29 mouse cellular contexts compared by ENCODE assay signal in genomic region chr13:23971870-23972269, GRCm38 (mm10). TPM values are rescaled to one million over a fixed set of nuclear protein-coding genes. Genes with fewer than 3 reads are reported as not detected.
A peak's percentile ranks its signal among the peaks of the same experiment; 100 is the strongest.
DNase-seq lines count a peak whose midpoint lies in the region; ATAC-seq lines count a peak whose summit lies in the region.
"Had no signal": no experiment of that assay in that cellular context is flagged by ENCODE, and none has a peak within 500 bp of the region (broad histone marks: within the 10 kb centered on the region; RNA-seq: fewer than 3 reads in every experiment).

No protein-coding gene starts in this region.

- no peak overlapping the region for H3K4me3 ChIP-seq in forebrain, embryonic 14.5 days (ENCODE audit: low read depth, low read length)
- no peak overlapping the region for H3K4me3 ChIP-seq in forebrain, embryonic 15.5 days
- H3K4me3 ChIP-seq in heart, embryonic 11.5 days (ENCODE audit: low read depth, low read length) = no peak overlapping the region
- H3K4me3 ChIP-seq in midbrain, embryonic 13.5 days (replicated peaks) = no peak overlapping the region
- no peak overlapping the region for H3K4me3 ChIP-seq in midbrain, embryonic 11.5 days (ENCODE audit: low read depth, low read length)
- H3K4me3 ChIP-seq: embryonic facial prominence, embryonic 10.5 days; heart, embryonic 13.5 days; hindbrain, embryonic 13.5 days had no signal

- no peaks in the 10 kb centered on the region for H3K9me3 ChIP-seq in forebrain, embryonic 14.5 days (replicated peaks; ENCODE audit: control insufficient read depth, low read length)
- H3K9me3 ChIP-seq in forebrain, embryonic 15.5 days = no peaks in the 10 kb centered on the region
- H3K9me3 ChIP-seq in heart, embryonic 11.5 days (replicated peaks; ENCODE audit: control insufficient read depth, low read length) = no peaks in the 10 kb centered on the region
- no peaks in the 10 kb centered on the region for H3K9me3 ChIP-seq in midbrain, embryonic 13.5 days
- H3K9me3 ChIP-seq in midbrain, embryonic 11.5 days (ENCODE audit: control insufficient read depth, low read length) = no peaks in the 10 kb centered on the region
- H3K9me3 ChIP-seq: embryonic facial prominence, embryonic 10.5 days; G1E; heart, embryonic 13.5 days; hindbrain, embryonic 13.5 days had no signal

- intact Hi-C loops in left cerebral cortex, postnatal 36 days (cut with DNase I) = no loop called here

- peak; percentile 37; the same call in 1 of the 2 replicates for ATAC-seq in forebrain, embryonic 14.5 days
- no peak; the same call in 1 of the 2 replicates for ATAC-seq in forebrain, embryonic 15.5 days (replicated peaks)
- no peak for ATAC-seq in heart, embryonic 11.5 days (replicated peaks; ENCODE audit: insufficient number of reproducible peaks, low FRiP score, low TSS enrichment)
- no peak for ATAC-seq in midbrain, embryonic 13.5 days
- no peak for ATAC-seq in midbrain, embryonic 11.5 days (ENCODE audit: low FRiP score)
- ATAC-seq: CD4-positive, CD25-positive, alpha-beta regulatory T cell, adult 4 months; hindbrain, postnatal 0 days had no signal

- no peaks in the 10 kb centered on the region for H3K4me1 ChIP-seq in forebrain, embryonic 14.5 days (ENCODE audit: control insufficient read depth, insufficient read depth, low read length)
- 0 out of 2 replicates have a peak, but pooled peaks cover 14% of the 10 kb centered on the region for H3K4me1 ChIP-seq in forebrain, embryonic 15.5 days
- H3K4me1 ChIP-seq in heart, embryonic 11.5 days (ENCODE audit: control insufficient read depth, insufficient read depth, low read length) = no peaks in the 10 kb centered on the region
- peaks cover 7% of the 10 kb centered on the region for H3K4me1 ChIP-seq in midbrain, embryonic 13.5 days (replicated peaks)
- no peaks in the 10 kb centered on the region for H3K4me1 ChIP-seq in midbrain, embryonic 11.5 days (ENCODE audit: control insufficient read depth, insufficient read depth, low read length)
- H3K4me1 ChIP-seq: heart, embryonic 13.5 days had no signal

- H3K9ac ChIP-seq in forebrain, embryonic 14.5 days (ENCODE audit: low read length) = no peak overlapping the region
- H3K9ac ChIP-seq in forebrain, embryonic 15.5 days (replicated peaks) = no peak overlapping the region
- H3K9ac ChIP-seq in heart, embryonic 11.5 days (ENCODE audit: low read depth, low read length) = no peak overlapping the region
- H3K9ac ChIP-seq in midbrain, embryonic 13.5 days (replicated peaks) = no peak overlapping the region
- no peak overlapping the region for H3K9ac ChIP-seq in midbrain, embryonic 11.5 days (ENCODE audit: low read length)
- H3K9ac ChIP-seq: heart, embryonic 13.5 days; hindbrain, embryonic 13.5 days had no signal

- H3K36me3 ChIP-seq in forebrain, embryonic 14.5 days (ENCODE audit: control insufficient read depth, insufficient read depth, low read length) = no peaks in the 10 kb centered on the region
- H3K36me3 ChIP-seq in forebrain, embryonic 15.5 days = no peaks in the 10 kb centered on the region
- H3K36me3 ChIP-seq in heart, embryonic 11.5 days (ENCODE audit: control insufficient read depth, insufficient read depth, low read length) = no peaks in the 10 kb centered on the region
- H3K36me3 ChIP-seq in midbrain, embryonic 13.5 days = no peaks in the 10 kb centered on the region
- H3K36me3 ChIP-seq in midbrain, embryonic 11.5 days (ENCODE audit: control insufficient read depth, insufficient read depth, low read length) = no peaks in the 10 kb centered on the region
- H3K36me3 ChIP-seq: embryonic facial prominence, embryonic 10.5 days; G1E; heart, embryonic 13.5 days; hindbrain, embryonic 13.5 days had no signal

- WGBS in forebrain, embryonic 14.5 days = 71% methylated on average over 2 of the region's 2 CpGs
- WGBS in forebrain, embryonic 15.5 days = 45% methylated on average over 2 of the region's 2 CpGs
- WGBS in heart, embryonic 11.5 days (ENCODE audit: insufficient replicate concordance) = 55% methylated on average over 2 of the region's 2 CpGs
- WGBS in midbrain, embryonic 13.5 days = 43% methylated on average over 2 of the region's 2 CpGs
- 68% methylated on average over 2 of the region's 2 CpGs for WGBS in midbrain, embryonic 11.5 days

- no peak overlapping the region for H3K4me2 ChIP-seq in forebrain, embryonic 14.5 days (ENCODE audit: low read length)
- H3K4me2 ChIP-seq in forebrain, embryonic 15.5 days (replicated peaks) = no peak overlapping the region
- no peak overlapping the region for H3K4me2 ChIP-seq in heart, embryonic 11.5 days
- H3K4me2 ChIP-seq in midbrain, embryonic 13.5 days (replicated peaks) = no peak overlapping the region
- H3K4me2 ChIP-seq in midbrain, embryonic 11.5 days = no peak overlapping the region
- H3K4me2 ChIP-seq: heart, embryonic 13.5 days; hindbrain, embryonic 13.5 days had no signal

- H3K27ac ChIP-seq in forebrain, embryonic 14.5 days (ENCODE audit: low read depth, low read length) = no peak overlapping the region
- no peak overlapping the region for H3K27ac ChIP-seq in forebrain, embryonic 15.5 days (replicated peaks)
- H3K27ac ChIP-seq in heart, embryonic 11.5 days (ENCODE audit: low read depth, low read length) = no peak overlapping the region
- H3K27ac ChIP-seq in midbrain, embryonic 13.5 days = peak overlapping the region; percentile 47; the same call in 1 of the 2 replicates
- H3K27ac ChIP-seq in midbrain, embryonic 11.5 days (ENCODE audit: low read depth, low read length) = no peak overlapping the region
- H3K27ac ChIP-seq: embryonic facial prominence, embryonic 10.5 days; heart, embryonic 13.5 days; hindbrain, embryonic 13.5 days; hindbrain, postnatal 0 days had no signal

- DNase-seq in forebrain, embryonic 14.5 days (ENCODE audit: low spot score) = peak; percentile 44
- peak; percentile 59 for DNase-seq in heart, adult 11 months
- DNase-seq in midbrain, embryonic 11.5 days (ENCODE audit: low spot score, missing footprints) = no peak
- peak; percentile 37 for DNase-seq in brain, embryonic 18.5 days (ENCODE audit: low read depth, low spot score)
- no peak for DNase-seq in left cerebral cortex, postnatal 36 days (ENCODE audit: low spot score in 2 of 2)
- DNase-seq: adrenal gland, adult 8-10 months; adrenal gland, postnatal 36 days; B cell, adult 2 months; cerebellum, adult 18-20 months; cerebellum, adult 9-11 months; cerebellum, postnatal 36 days; gastrocnemius, postnatal 14 days; heart, postnatal 14 days had no signal

- no peaks in the 10 kb centered on the region for H3K27me3 ChIP-seq in forebrain, embryonic 14.5 days (replicated peaks; ENCODE audit: control insufficient read depth, insufficient read depth, low read length)
- H3K27me3 ChIP-seq in forebrain, embryonic 15.5 days = no peaks in the 10 kb centered on the region
- H3K27me3 ChIP-seq in heart, embryonic 11.5 days (ENCODE audit: control insufficient read depth, insufficient read depth, low read length) = no peaks in the 10 kb centered on the region
- H3K27me3 ChIP-seq in midbrain, embryonic 13.5 days = no peaks in the 10 kb centered on the region
- no peaks in the 10 kb centered on the region for H3K27me3 ChIP-seq in midbrain, embryonic 11.5 days (ENCODE audit: control insufficient read depth, insufficient read depth, low read length)
- H3K27me3 ChIP-seq: heart, embryonic 13.5 days; hindbrain, embryonic 13.5 days had no signal

RNA-seq across cellular contexts. Expression of gene Scgn, which starts 19.1 kb away (rescaled TPM):
- polyA plus RNA-seq in forebrain, embryonic 14.5 days (2014; fragmentation: Nextera tagmentation; extraction: Ambion mirVana) = 4.2 and 5.3 TPM in 2 replicates
- polyA plus RNA-seq in forebrain, embryonic 15.5 days (2015; fragmentation: Nextera tagmentation; extraction: Ambion mirVana) = 1.6 and 3.9 TPM in 2 replicates
- not detected in 2 replicates for polyA plus RNA-seq in heart, embryonic 11.5 days (2014; fragmentation: Nextera tagmentation; extraction: Ambion mirVana)
- 1.2 and 1.6 TPM in 2 replicates for polyA plus RNA-seq in midbrain, embryonic 13.5 days (2015; fragmentation: Nextera tagmentation; extraction: Ambion mirVana)
- 0.56 TPM in 1 of 2 replicates, not detected in the other for polyA plus RNA-seq in midbrain, embryonic 11.5 days (2014; fragmentation: Nextera tagmentation; extraction: Ambion mirVana)
- 1 to 10 TPM in 1 of 2 experiments, not detected in 1; 1.0 TPM for total RNA-seq in left cerebral cortex, postnatal 36 days (2021)
- total RNA-seq: G1E; gastrocnemius, adult 18-20 months; gastrocnemius, postnatal 14 days; heart, adult 8-10 months; heart, postnatal 14 days; hematopoietic stem cell, adult 5-6 weeks had no signal
- polyA plus RNA-seq: CD4-positive, CD25-positive, alpha-beta regulatory T cell, adult 4 months; G1E; gonadal fat pad, adult 2 months; heart, embryonic 13.5 days had no signal

RNA-seq across cellular contexts. Expression of gene Hist1h2aa, which starts 37.6 kb away (rescaled TPM):
- not detected in 2 replicates for polyA plus RNA-seq in forebrain, embryonic 14.5 days (2014; fragmentation: Nextera tagmentation; extraction: Ambion mirVana)
- not detected in 2 replicates for polyA plus RNA-seq in forebrain, embryonic 15.5 days (2015; fragmentation: Nextera tagmentation; extraction: Ambion mirVana)
- polyA plus RNA-seq in heart, embryonic 11.5 days (2014; fragmentation: Nextera tagmentation; extraction: Ambion mirVana) = not detected in 2 replicates
- polyA plus RNA-seq in midbrain, embryonic 13.5 days (2015; fragmentation: Nextera tagmentation; extraction: Ambion mirVana) = not detected in 2 replicates
- polyA plus RNA-seq in midbrain, embryonic 11.5 days (2014; fragmentation: Nextera tagmentation; extraction: Ambion mirVana) = not detected in 2 replicates
- not detected for total RNA-seq in left cerebral cortex, postnatal 36 days (2021)
- total RNA-seq: adrenal gland, adult 8-10 months; adrenal gland, postnatal 36 days; G1E; gastrocnemius, adult 18-20 months; gastrocnemius, postnatal 14 days; heart, adult 8-10 months; heart, postnatal 14 days; hematopoietic stem cell, adult 5-6 weeks; hindbrain, postnatal 0 days had no signal
- polyA plus RNA-seq: CD4-positive, CD25-positive, alpha-beta regulatory T cell, adult 4 months; embryonic facial prominence, embryonic 10.5 days; embryonic facial prominence, embryonic 14.5 days; frontal cortex, adult 2 months; G1E; gonadal fat pad, adult 2 months; heart, embryonic 13.5 days; hindbrain, embryonic 13.5 days; hindbrain, postnatal 0 days; intestine, embryonic 14.5 days had no signal

RNA-seq across cellular contexts. Expression of gene Hist1h2ba, which starts 37.9 kb away (rescaled TPM):
- not detected in 2 replicates for polyA plus RNA-seq in forebrain, embryonic 14.5 days (2014; fragmentation: Nextera tagmentation; extraction: Ambion mirVana)
- polyA plus RNA-seq in forebrain, embryonic 15.5 days (2015; fragmentation: Nextera tagmentation; extraction: Ambion mirVana) = not detected in 2 replicates
- polyA plus RNA-seq in heart, embryonic 11.5 days (2014; fragmentation: Nextera tagmentation; extraction: Ambion mirVana) = not detected in 2 replicates
- polyA plus RNA-seq in midbrain, embryonic 13.5 days (2015; fragmentation: Nextera tagmentation; extraction: Ambion mirVana) = not detected in 2 replicates
- polyA plus RNA-seq in midbrain, embryonic 11.5 days (2014; fragmentation: Nextera tagmentation; extraction: Ambion mirVana) = not detected in 2 replicates
- total RNA-seq in left cerebral cortex, postnatal 36 days (2021) = not detected
- total RNA-seq: adrenal gland, adult 8-10 months; adrenal gland, postnatal 36 days; G1E; gastrocnemius, adult 18-20 months; gastrocnemius, postnatal 14 days; heart, adult 8-10 months; heart, postnatal 14 days; hematopoietic stem cell, adult 5-6 weeks; hindbrain, postnatal 0 days had no signal
- polyA plus RNA-seq: CD4-positive, CD25-positive, alpha-beta regulatory T cell, adult 4 months; embryonic facial prominence, embryonic 10.5 days; embryonic facial prominence, embryonic 14.5 days; frontal cortex, adult 2 months; G1E; gonadal fat pad, adult 2 months; heart, embryonic 13.5 days; hindbrain, embryonic 13.5 days; hindbrain, postnatal 0 days; intestine, embryonic 14.5 days had no signal

RNA-seq across cellular contexts. Expression of gene Slc17a4, which starts 57.1 kb away (rescaled TPM):
- polyA plus RNA-seq in forebrain, embryonic 14.5 days (2014; fragmentation: Nextera tagmentation; extraction: Ambion mirVana) = not detected in 2 replicates
- polyA plus RNA-seq in forebrain, embryonic 15.5 days (2015; fragmentation: Nextera tagmentation; extraction: Ambion mirVana) = not detected in 2 replicates
- not detected in 2 replicates for polyA plus RNA-seq in heart, embryonic 11.5 days (2014; fragmentation: Nextera tagmentation; extraction: Ambion mirVana)
- polyA plus RNA-seq in midbrain, embryonic 13.5 days (2015; fragmentation: Nextera tagmentation; extraction: Ambion mirVana) = not detected in 2 replicates
- not detected in 2 replicates for polyA plus RNA-seq in midbrain, embryonic 11.5 days (2014; fragmentation: Nextera tagmentation; extraction: Ambion mirVana)
- not detected for total RNA-seq in left cerebral cortex, postnatal 36 days (2021)
- total RNA-seq: gastrocnemius, postnatal 14 days; heart, adult 8-10 months; heart, postnatal 14 days; hematopoietic stem cell, adult 5-6 weeks; hindbrain, postnatal 0 days had no signal
- polyA plus RNA-seq: CD4-positive, CD25-positive, alpha-beta regulatory T cell, adult 4 months; embryonic facial prominence, embryonic 10.5 days; frontal cortex, adult 2 months; G1E; heart, embryonic 13.5 days; hindbrain, postnatal 0 days had no signal

Comparison
In these comparisons a context has a peak if more than half of its experiments do, and no peak if none do; other contexts are left out.
1. DNase-seq: peak in forebrain, embryonic 14.5 days (single experiment), heart, adult 11 months (single experiment) and brain, embryonic 18.5 days (single experiment); none in midbrain, embryonic 11.5 days (single experiment) and left cerebral cortex, postnatal 36 days (0 of 2).